Comparison of ENCODE assay signal across 23 mouse cellular contexts in genomic region chr6:91810007-91810406, GRCm38 (mm10). TPM values are rescaled to one million over a fixed set of nuclear protein-coding genes. Genes with fewer than 3 reads are reported as not detected.
DNase-seq lines count a peak whose midpoint lies in the region; ATAC-seq lines count a peak whose summit lies in the region.
"Had no signal": no experiment of that assay in that cellular context is flagged by ENCODE, and none has a peak within 500 bp of the region (broad histone marks: within the 10 kb centered on the region; RNA-seq: fewer than 3 reads in every experiment).

No protein-coding gene starts in this region.

- ATAC-seq in hindbrain, embryonic 14.5 days (ENCODE audit: low FRiP score), result no peak
- no peak for ATAC-seq in midbrain, embryonic 15.5 days (replicated peaks)
- ATAC-seq in midbrain, embryonic 11.5 days (ENCODE audit: low FRiP score), result no peak
- no peak for ATAC-seq in hindbrain, embryonic 15.5 days (ENCODE audit: low FRiP score, low read depth)
- ATAC-seq in neural tube, embryonic 13.5 days (ENCODE audit: low read depth), result peak; percentile 59
- ATAC-seq: activated CD4-positive, CD25-positive, alpha-beta regulatory T cell, adult 4 months; forebrain, embryonic 14.5 days; Patski had no signal

- no peak overlapping the region for H3K9ac ChIP-seq in hindbrain, embryonic 14.5 days
- no peak overlapping the region for H3K9ac ChIP-seq in midbrain, embryonic 15.5 days
- no peak overlapping the region for H3K9ac ChIP-seq in midbrain, embryonic 11.5 days (ENCODE audit: low read length)
- no peak overlapping the region for H3K9ac ChIP-seq in hindbrain, embryonic 15.5 days
- peak overlapping the region; percentile 49; the same call in 1 of the 2 replicates for H3K9ac ChIP-seq in neural tube, embryonic 13.5 days
- H3K9ac ChIP-seq: embryonic facial prominence, embryonic 15.5 days; heart, embryonic 15.5 days had no signal

- WGBS in hindbrain, embryonic 14.5 days, result 42% methylated on average over 1 of the region's 1 CpGs
- 69% methylated on average over 1 of the region's 1 CpGs for WGBS in hindbrain, embryonic 10.5 days
- WGBS in midbrain, embryonic 15.5 days, result 51% methylated on average over 1 of the region's 1 CpGs
- 58% methylated on average over 1 of the region's 1 CpGs for WGBS in midbrain, embryonic 11.5 days
- 35% methylated on average over 1 of the region's 1 CpGs for WGBS in hindbrain, embryonic 15.5 days
- WGBS in neural tube, embryonic 13.5 days, result 2% methylated on average over 1 of the region's 1 CpGs

- H3K4me3 ChIP-seq in hindbrain, embryonic 14.5 days (replicated peaks; ENCODE audit: low read length), result no peak overlapping the region
- no peak overlapping the region for H3K4me3 ChIP-seq in hindbrain, embryonic 10.5 days
- no peak overlapping the region for H3K4me3 ChIP-seq in midbrain, embryonic 15.5 days
- no peak overlapping the region for H3K4me3 ChIP-seq in midbrain, embryonic 11.5 days (ENCODE audit: low read depth, low read length)
- H3K4me3 ChIP-seq in hindbrain, embryonic 15.5 days, result no peak overlapping the region
- H3K4me3 ChIP-seq in neural tube, embryonic 13.5 days, result no peak overlapping the region
- H3K4me3 ChIP-seq: embryonic facial prominence, embryonic 15.5 days; erythroblast, embryonic 14.5 days; forebrain, embryonic 10.5 days; heart, adult 2 months; heart, embryonic 15.5 days had no signal

- no peak overlapping the region for H3K4me2 ChIP-seq in hindbrain, embryonic 14.5 days (replicated peaks)
- no peak overlapping the region for H3K4me2 ChIP-seq in midbrain, embryonic 15.5 days
- H3K4me2 ChIP-seq in midbrain, embryonic 11.5 days, result no peak overlapping the region
- H3K4me2 ChIP-seq in hindbrain, embryonic 15.5 days, result no peak overlapping the region
- H3K4me2 ChIP-seq in neural tube, embryonic 13.5 days, result no peak overlapping the region
- H3K4me2 ChIP-seq: embryonic facial prominence, embryonic 15.5 days; heart, embryonic 11.5 days; heart, embryonic 15.5 days had no signal

- H3K4me1 ChIP-seq in hindbrain, embryonic 14.5 days (replicated peaks; ENCODE audit: control insufficient read depth, insufficient read depth, low read length), result peaks cover 16% of the 10 kb centered on the region
- peaks cover 13% of the 10 kb centered on the region for H3K4me1 ChIP-seq in hindbrain, embryonic 10.5 days (replicated peaks)
- peaks cover 29% of the 10 kb centered on the region for H3K4me1 ChIP-seq in midbrain, embryonic 15.5 days
- H3K4me1 ChIP-seq in midbrain, embryonic 11.5 days (ENCODE audit: control insufficient read depth, insufficient read depth, low read length), result no peaks in the 10 kb centered on the region
- peaks cover 34% of the 10 kb centered on the region for H3K4me1 ChIP-seq in hindbrain, embryonic 15.5 days (replicated peaks)
- peaks cover 37% of the 10 kb centered on the region for H3K4me1 ChIP-seq in neural tube, embryonic 13.5 days (replicated peaks)

- no peak for DNase-seq in hindbrain, embryonic 14.5 days (ENCODE audit: low spot score)
- no peak for DNase-seq in hindbrain, embryonic 10.5 days (ENCODE audit: low spot score)
- DNase-seq in midbrain, embryonic 11.5 days (ENCODE audit: low spot score, missing footprints), result no peak
- DNase-seq in urinary bladder, adult 18-20 months (ENCODE audit: low spot score in 2 of 2), result no peak
- DNase-seq in thymus, postnatal 36 days, result no peak
- DNase-seq: adrenal gland, adult 2 months; adrenal gland, postnatal 25 days; cerebellum, adult 2 months; cerebellum, postnatal 10 days; embryo, embryonic 11 days; heart, adult 2 months; heart, postnatal 14 days had no signal

- H3K27ac ChIP-seq in hindbrain, embryonic 14.5 days, result peak overlapping the region; percentile 48; the same call in 1 of the 2 replicates
- H3K27ac ChIP-seq in hindbrain, embryonic 10.5 days, result no peak overlapping the region
- peak overlapping the region; percentile 43 for H3K27ac ChIP-seq in midbrain, embryonic 15.5 days
- no peak overlapping the region for H3K27ac ChIP-seq in midbrain, embryonic 11.5 days (ENCODE audit: low read depth, low read length)
- peak overlapping the region; percentile 60; the same call in 1 of the 2 replicates for H3K27ac ChIP-seq in hindbrain, embryonic 15.5 days (replicated peaks)
- H3K27ac ChIP-seq in neural tube, embryonic 13.5 days (replicated peaks), result peak overlapping the region; percentile 76
- H3K27ac ChIP-seq: embryonic facial prominence, embryonic 15.5 days; forebrain, embryonic 10.5 days; heart, adult 2 months; heart, embryonic 15.5 days had no signal

- peaks cover 10% of the 10 kb centered on the region for H3K27me3 ChIP-seq in hindbrain, embryonic 14.5 days (ENCODE audit: control insufficient read depth, insufficient read depth, low read length)
- H3K27me3 ChIP-seq in hindbrain, embryonic 10.5 days (ENCODE audit: insufficient read depth, poor library complexity, severe bottlenecking), result peaks cover 46% of the 10 kb centered on the region
- H3K27me3 ChIP-seq in midbrain, embryonic 15.5 days (replicated peaks), result 0 out of 2 replicates have a peak, but pooled peaks cover 3% of the 10 kb centered on the region
- H3K27me3 ChIP-seq in midbrain, embryonic 11.5 days (ENCODE audit: control insufficient read depth, insufficient read depth, low read length), result peaks cover 5% of the 10 kb centered on the region; the same call in 1 of the 2 replicates
- H3K27me3 ChIP-seq in hindbrain, embryonic 15.5 days, result no peaks in the 10 kb centered on the region
- H3K27me3 ChIP-seq in neural tube, embryonic 13.5 days, result peaks cover 31% of the 10 kb centered on the region

- H3K36me3 ChIP-seq in hindbrain, embryonic 14.5 days (replicated peaks; ENCODE audit: control insufficient read depth, insufficient read depth), result no peaks in the 10 kb centered on the region
- H3K36me3 ChIP-seq in hindbrain, embryonic 10.5 days, result no peaks in the 10 kb centered on the region
- no peaks in the 10 kb centered on the region for H3K36me3 ChIP-seq in midbrain, embryonic 15.5 days (replicated peaks)
- H3K36me3 ChIP-seq in midbrain, embryonic 11.5 days (ENCODE audit: control insufficient read depth, insufficient read depth, low read length), result no peaks in the 10 kb centered on the region
- H3K36me3 ChIP-seq in hindbrain, embryonic 15.5 days, result no peaks in the 10 kb centered on the region
- no peaks in the 10 kb centered on the region for H3K36me3 ChIP-seq in neural tube, embryonic 13.5 days
- H3K36me3 ChIP-seq: embryonic facial prominence, embryonic 15.5 days; forebrain, embryonic 10.5 days; heart, embryonic 15.5 days had no signal

- H3K9me3 ChIP-seq in hindbrain, embryonic 14.5 days (ENCODE audit: control insufficient read depth, low read length), result no peaks in the 10 kb centered on the region
- H3K9me3 ChIP-seq in hindbrain, embryonic 10.5 days, result no peaks in the 10 kb centered on the region
- H3K9me3 ChIP-seq in midbrain, embryonic 15.5 days, result no peaks in the 10 kb centered on the region
- H3K9me3 ChIP-seq in midbrain, embryonic 11.5 days (ENCODE audit: control insufficient read depth, low read length), result no peaks in the 10 kb centered on the region
- no peaks in the 10 kb centered on the region for H3K9me3 ChIP-seq in hindbrain, embryonic 15.5 days
- H3K9me3 ChIP-seq in neural tube, embryonic 13.5 days, result no peaks in the 10 kb centered on the region
- H3K9me3 ChIP-seq: embryonic facial prominence, embryonic 15.5 days; forebrain, embryonic 10.5 days; heart, embryonic 15.5 days had no signal

RNA-seq across cellular contexts. Expression of gene Grip2, which starts 17.0 kb away (rescaled TPM):
- 8.3 and 8.6 TPM in 2 replicates for polyA plus RNA-seq in hindbrain, embryonic 14.5 days (2014; fragmentation: Nextera tagmentation; extraction: Ambion mirVana)
- 0.36 and 0.71 TPM in 2 replicates for polyA plus RNA-seq in hindbrain, embryonic 10.5 days (2016; fragmentation: Nextera tagmentation; extraction: Ambion mirVana)
- 9.0 and 10.7 TPM in 2 replicates for polyA plus RNA-seq in midbrain, embryonic 15.5 days (2015; fragmentation: Nextera tagmentation; extraction: Ambion mirVana)
- 0.46 and 0.76 TPM in 2 replicates for polyA plus RNA-seq in midbrain, embryonic 11.5 days (2014; fragmentation: Nextera tagmentation; extraction: Ambion mirVana)
- 7.4 and 9.0 TPM in 2 replicates for polyA plus RNA-seq in hindbrain, embryonic 15.5 days (2015; fragmentation: Nextera tagmentation; extraction: Ambion mirVana)
- polyA plus RNA-seq in neural tube, embryonic 13.5 days (2015; fragmentation: Nextera tagmentation; extraction: Ambion mirVana), result 4.5 and 4.9 TPM in 2 replicates
- polyA plus RNA-seq: erythroblast, embryonic 14.5 days had no signal

Comparison
In these comparisons a context has a peak if more than half of its experiments do, and no peak if none do; other contexts are left out.
1. H3K27ac ChIP-seq: peak in hindbrain, embryonic 14.5 days (single experiment), midbrain, embryonic 15.5 days (single experiment), hindbrain, embryonic 15.5 days (single experiment) and neural tube, embryonic 13.5 days (single experiment); none in hindbrain, embryonic 10.5 days (single experiment) and midbrain, embryonic 11.5 days (single experiment).